8 mouse cellular contexts compared by ENCODE assay signal in genomic region chr12:114012860-114013259, GRCm38 (mm10).
A peak's percentile ranks its signal among the peaks of the same experiment; 100 is the strongest.
DNase-seq lines count a peak whose midpoint lies in the region; ATAC-seq and TF ChIP-seq lines count a peak whose summit lies in the region.
"Not testable (repeated sequence)": the region's sequence is repeated elsewhere in the genome, so short reads cannot be mapped to it uniquely, and the experiment has no call there.

No protein-coding gene starts in this region.

- intact Hi-C loops in left cerebral cortex, adult 2 months (cut with DNase I), result loop anchor here (5.0 kb wide), 1 partner anchor 71 kb away; no protein-coding TSS in a partner anchor

- WGBS in forebrain, postnatal 0 days, result 26% methylated on average over 4 of the region's 4 CpGs

- H3K9ac ChIP-seq in forebrain, postnatal 0 days, result not testable (repeated sequence)

- TF ChIP-seq CTCF in forebrain, postnatal 0 days (IDR thresholded peaks at IDR 0.05; ENCODE audit: low read depth), result peak; percentile 17; the same call in 1 of the 2 replicates
- TF ChIP-seq CTCF in left cerebral cortex, adult 2 months (IDR thresholded peaks at IDR 0.05), result peak; percentile 43

- H3K4me3 ChIP-seq in forebrain, postnatal 0 days (ENCODE audit: low read depth, low read length); left cerebral cortex, adult 2 months: not testable (repeated sequence)

- ATAC-seq in forebrain, postnatal 0 days, result not testable (repeated sequence)
- peak; percentile 85 for ATAC-seq in inflammation-experienced regulatory T-cells, adult 6 months
- peak; percentile 96 for ATAC-seq in megakaryocyte progenitor cell, adult 5-6 weeks (replicated peaks; ENCODE audit: poor library complexity)

- not testable (repeated sequence) for H3K27me3 ChIP-seq in forebrain, postnatal 0 days (ENCODE audit: insufficient read depth, low read length)

- not testable (repeated sequence) for H3K9me3 ChIP-seq in forebrain, postnatal 0 days (ENCODE audit: low read length)

- not testable (repeated sequence) for H3K36me3 ChIP-seq in forebrain, postnatal 0 days (ENCODE audit: insufficient read depth)

- not testable (repeated sequence) for H3K4me1 ChIP-seq in forebrain, postnatal 0 days (ENCODE audit: insufficient read depth)

- H3K4me2 ChIP-seq in forebrain, postnatal 0 days (ENCODE audit: low read depth), result not testable (repeated sequence)

- DNase-seq in R1 (ENCODE audit: low read depth, low spot score), result peak; percentile 81
- DNase-seq in c-Kit-positive CD71-negative TER-119-negative erythroid progenitor cells, embryonic 14.5 days (ENCODE audit: low read depth), result peak; percentile 8
- DNase-seq in forebrain, postnatal 0 days, result not testable (repeated sequence)
- peak in 1 of 2 experiments; percentile 44 for DNase-seq in left cerebral cortex, adult 2 months (ENCODE audit: extremely low spot score in 1 of 2, low spot score in 2 of 2)
- peak; percentile 57 to 86 for DNase-seq in spleen, postnatal 10 days (ENCODE audit: low spot score in 2 of 2)
- DNase-seq in urinary bladder, postnatal 36 days (ENCODE audit: low spot score in 2 of 2), result peak; percentile 31 to 33

- not testable (repeated sequence) for H3K27ac ChIP-seq in forebrain, postnatal 0 days (ENCODE audit: low read depth, low read length); left cerebral cortex, adult 2 months
